Mouse (Mus musculus) liver, embryonic 14.5 days (tissue): ENCODE measurements around the gene Sbk1.

Experiments
- CTCF ChIP-seq: IDR thresholded peaks from 2 replicates; pipeline ENCODE4 v1.5.1; 2016; ENCODE audit warnings: antibody characterized with exemption, low read depth, control low read depth
- EP300 ChIP-seq: IDR thresholded peaks from 2 replicates; pipeline ENCODE4 v1.6.1; 2016; ENCODE audit warnings: antibody characterized with exemption, low read depth

DNA sequence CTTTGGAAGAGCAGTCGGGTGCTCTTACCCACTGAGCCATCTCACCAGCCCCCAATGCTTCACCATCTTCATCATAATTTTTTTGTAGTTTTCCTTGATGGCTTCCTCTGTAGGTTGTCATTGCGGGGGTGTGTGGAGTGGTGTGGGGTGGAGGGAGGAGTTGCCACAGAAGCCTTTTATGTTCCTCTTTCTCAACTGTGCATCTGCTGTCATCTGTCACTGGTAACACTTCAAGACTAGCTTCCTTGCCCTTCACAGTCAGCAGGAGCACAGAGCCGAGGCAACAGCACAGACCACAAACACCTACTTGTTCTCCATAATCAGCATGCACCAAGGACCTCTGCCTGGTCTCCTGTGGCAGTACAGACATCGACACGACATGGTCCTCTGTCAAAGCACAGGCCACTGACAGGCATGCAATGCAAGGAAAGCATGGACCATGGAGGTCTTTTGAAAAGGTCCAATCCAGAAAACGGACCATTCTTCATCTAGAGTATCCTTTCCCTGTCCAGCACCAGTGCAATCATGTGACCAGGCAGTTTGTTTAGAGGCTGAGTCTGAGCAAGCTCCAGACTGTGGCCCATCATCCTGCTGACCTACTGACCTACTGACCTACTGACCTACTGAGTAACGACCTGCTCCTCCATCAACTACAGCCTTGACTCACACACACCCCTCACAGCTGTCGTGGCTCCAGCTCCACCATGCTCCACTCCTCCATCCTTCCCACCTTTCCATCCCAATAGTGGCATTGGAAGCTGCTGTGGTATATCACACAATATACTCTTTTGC lies 41.9 kb upstream of the Sbk1 start:
- TF ChIP-seq EP300 (no peak), CTCF (no peak)
